Mouse (Mus musculus) brain, adult 10 weeks (tissue): ENCODE measurements around the gene Gm6217. TPM values are rescaled to one million over a fixed set of nuclear protein-coding genes. Genes with fewer than 3 reads are reported as not detected.

Experiments used
- polyA plus RNA-seq: library from polyadenylated mRNA; stranded (reverse); fragments of 350-450 nt; fragmentation: Illumina TruSeq; extraction: RNeasy Lipid Tissue Mini Kit (QIAGEN cat#74804); gene quantifications from one replicate; pipeline ENCODE4 v1.2.3, GENCODE M21; 2015; ENCODE audit warnings: low read depth, low replicate concordance

Gene Gm6217
- polyA plus RNA-seq = not detected

DNA sequence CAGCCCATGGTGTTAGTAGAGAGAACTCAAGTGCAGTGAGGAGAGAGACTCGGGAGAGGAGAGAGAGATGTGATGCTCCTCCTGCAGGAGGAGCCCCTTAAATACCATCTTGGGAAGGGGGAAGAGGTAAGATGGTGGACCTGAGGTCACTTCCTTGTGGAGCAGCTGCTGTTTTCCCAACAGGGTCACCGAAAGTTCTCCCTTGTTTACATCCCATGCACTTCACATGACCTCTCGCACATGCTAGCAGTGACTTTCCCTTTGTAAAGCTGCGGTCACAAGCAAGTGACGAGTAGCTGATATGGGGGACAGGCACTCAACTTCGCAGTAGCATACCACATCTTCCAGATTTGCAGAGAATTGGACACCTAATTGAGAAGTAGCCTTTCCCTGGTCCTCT lies at the start of gene Gm6217:
Gene Gm6217, minus strand, starts transcription at position 74 of the 400 bp plus-strand sequence.

DNA sequence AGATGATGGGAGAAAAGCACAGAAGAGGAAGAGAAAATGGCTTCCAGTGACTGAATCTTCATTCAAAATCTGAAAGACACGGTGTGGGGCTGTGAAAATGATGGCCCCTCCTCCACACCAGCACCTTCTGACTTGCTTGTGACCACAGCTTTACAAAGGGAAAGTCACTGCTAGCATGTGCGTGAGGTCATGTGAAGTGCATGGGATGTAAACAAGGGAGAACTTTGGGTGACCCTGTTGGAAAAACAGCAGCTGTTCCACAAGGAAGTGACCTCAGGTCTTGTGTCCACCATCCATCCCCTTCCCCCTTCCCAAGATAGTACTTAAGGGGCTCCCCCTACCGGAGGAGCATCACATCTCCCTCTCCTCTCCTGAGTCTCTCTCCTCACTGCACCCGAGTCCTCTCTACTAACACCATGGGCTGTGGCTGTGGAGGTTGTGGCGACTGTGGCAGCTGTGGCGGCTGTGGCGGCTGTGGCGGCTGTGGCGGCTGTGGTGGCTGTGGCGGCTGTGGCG lies 28.7 kb upstream of the Gm6217 start, which contains the start of gene Gm47955:
Gene Gm47955, plus strand, starts transcription at position 417 of the 516 bp plus-strand sequence.

DNA sequence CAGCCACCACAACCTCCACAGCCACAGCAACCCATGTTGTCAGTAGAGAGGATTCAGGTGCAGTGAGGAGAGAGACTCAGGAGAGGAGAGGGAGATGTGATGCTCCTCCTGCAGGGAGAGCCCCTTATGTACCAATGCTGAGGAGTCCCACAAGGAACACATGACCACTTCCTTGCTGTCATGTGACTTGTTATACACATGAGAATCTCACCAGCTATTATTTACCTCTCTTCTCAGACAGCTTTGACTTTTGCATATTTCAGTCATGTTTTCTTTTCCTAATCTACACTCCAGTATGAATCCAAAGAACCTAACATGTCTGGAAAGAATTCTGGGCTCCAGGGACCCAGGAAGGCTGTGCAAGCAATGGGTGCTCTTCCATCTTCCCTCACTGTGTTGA lies 24.7 kb upstream of the Gm6217 start, which contains the start of gene Gm7544:
Gene Gm7544, minus strand, starts transcription at position 101 of the 400 bp plus-strand sequence.

DNA sequence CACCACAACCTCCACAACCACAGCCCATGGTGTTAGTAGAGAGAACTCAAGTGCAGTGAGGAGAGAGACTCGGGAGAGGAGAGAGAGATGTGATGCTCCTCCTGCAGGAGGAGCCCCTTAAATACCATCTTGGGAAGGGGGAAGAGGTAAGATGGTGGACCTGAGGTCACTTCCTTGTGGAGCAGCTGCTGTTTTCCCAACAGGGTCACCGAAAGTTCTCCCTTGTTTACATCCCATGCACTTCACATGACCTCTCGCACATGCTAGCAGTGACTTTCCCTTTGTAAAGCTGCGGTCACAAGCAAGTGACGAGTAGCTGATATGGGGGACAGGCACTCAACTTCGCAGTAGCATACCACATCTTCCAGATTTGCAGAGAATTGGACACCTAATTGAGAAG lies 12.1 kb upstream of the Gm6217 start, which contains the start of gene A030003K21Rik:
Gene A030003K21Rik, minus strand, starts transcription at position 94 of the 400 bp plus-strand sequence.

DNA sequence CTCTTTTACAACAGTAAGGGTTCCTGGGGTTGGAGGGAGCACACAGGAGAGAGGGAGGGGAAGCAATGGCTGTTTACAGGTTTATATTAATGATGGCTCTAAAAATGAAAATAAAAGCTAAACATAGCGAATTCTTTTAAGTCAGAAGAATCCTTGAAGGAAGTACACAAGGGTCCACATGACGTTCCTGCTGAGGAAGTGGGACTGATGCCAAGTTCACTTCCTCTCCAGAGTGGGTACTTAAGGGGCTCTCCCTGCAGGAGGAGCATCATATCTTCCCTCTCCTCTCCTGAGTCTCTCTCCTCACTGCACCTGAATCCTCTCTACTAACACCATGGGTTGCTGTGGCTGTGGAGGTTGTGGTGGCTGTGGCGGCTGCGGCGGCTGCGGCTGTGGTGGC lies 6.5 kb downstream of the Gm6217 start, which contains the start of gene A030014E15Rik:
Gene A030014E15Rik, plus strand, starts transcription at position 268 of the 400 bp plus-strand sequence.

DNA sequence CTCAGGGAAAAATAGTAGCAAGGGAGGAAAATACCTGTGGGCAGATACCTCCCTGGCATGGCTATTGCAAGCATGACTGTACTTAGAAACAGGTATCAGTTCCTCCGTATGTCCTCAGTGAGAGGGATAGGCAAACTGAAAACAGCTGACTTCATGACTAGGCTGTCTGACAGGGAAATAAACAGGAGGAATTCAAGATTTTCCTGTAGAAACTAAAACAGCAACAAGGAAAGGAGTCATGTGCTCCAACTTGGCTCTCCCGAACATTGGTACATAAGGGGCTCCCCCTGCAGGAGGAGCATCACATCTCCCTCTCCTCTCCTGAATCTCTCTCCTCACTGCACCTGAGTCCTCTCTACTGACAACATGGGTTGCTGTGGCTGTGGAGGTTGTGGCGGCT lies 18.2 kb downstream of the Gm6217 start, which contains the start of gene A030005L19Rik:
Gene A030005L19Rik, plus strand, starts transcription at position 301 of the 400 bp plus-strand sequence.

Other genes with a start within 250 kb of the Gm6217 start
- 446 TPM for gene Mff, start 206.5 kb downstream of the Gm6217 start, polyA plus RNA-seq
- not detected for gene Tm4sf20, start 162.9 kb downstream of the Gm6217 start, polyA plus RNA-seq
- not detected for gene Gm47791, start 160.2 kb downstream of the Gm6217 start, polyA plus RNA-seq
- 54.0 TPM for gene Agfg1, start 91.9 kb downstream of the Gm6217 start, polyA plus RNA-seq
- not detected for gene A030005L19Rik, start 18.1 kb downstream of the Gm6217 start, polyA plus RNA-seq
- not detected for gene A030014E15Rik, start 6.5 kb downstream of the Gm6217 start, polyA plus RNA-seq
- not detected for gene A030003K21Rik, start 12.0 kb upstream of the Gm6217 start, polyA plus RNA-seq
- gene Gm7544, start 24.6 kb upstream of the Gm6217 start, polyA plus RNA-seq = not detected
- gene Gm47955, start 28.9 kb upstream of the Gm6217 start, polyA plus RNA-seq = not detected
- gene Gm47959, start 69.1 kb upstream of the Gm6217 start, polyA plus RNA-seq = not detected
- 3.9 TPM for gene Slc19a3, start 107.0 kb upstream of the Gm6217 start, polyA plus RNA-seq
- gene Krtap28-10, start 111.1 kb upstream of the Gm6217 start, polyA plus RNA-seq = not detected
- gene Gm47969, start 113.5 kb upstream of the Gm6217 start, polyA plus RNA-seq = not detected
- not detected for gene A030005K14Rik, start 128.0 kb upstream of the Gm6217 start, polyA plus RNA-seq
- gene Krtap28-13, start 129.5 kb upstream of the Gm6217 start, polyA plus RNA-seq = not detected
- gene Ccl20, start 185.4 kb upstream of the Gm6217 start, polyA plus RNA-seq = not detected
- 1.00 TPM for gene Daw1, start 228.4 kb upstream of the Gm6217 start, polyA plus RNA-seq